Mouse (Mus musculus) ovary, adult 10 weeks (tissue): ENCODE results near the gene Zfp366. TPM values are rescaled to one million over a fixed set of nuclear protein-coding genes. Genes with fewer than 3 reads are reported as not detected.

ENCODE experiments used
- polyA plus RNA-seq: library from polyadenylated mRNA; stranded (reverse); fragments of 350-450 nt; fragmentation: Illumina TruSeq; extraction: RNeasy Lipid Tissue Mini Kit (QIAGEN cat#74804); gene quantifications from one replicate; pipeline ENCODE4 v1.2.3, GENCODE M21; 2014

Zfp366 gene
- polyA plus RNA-seq, result 4.5 TPM

DNA sequence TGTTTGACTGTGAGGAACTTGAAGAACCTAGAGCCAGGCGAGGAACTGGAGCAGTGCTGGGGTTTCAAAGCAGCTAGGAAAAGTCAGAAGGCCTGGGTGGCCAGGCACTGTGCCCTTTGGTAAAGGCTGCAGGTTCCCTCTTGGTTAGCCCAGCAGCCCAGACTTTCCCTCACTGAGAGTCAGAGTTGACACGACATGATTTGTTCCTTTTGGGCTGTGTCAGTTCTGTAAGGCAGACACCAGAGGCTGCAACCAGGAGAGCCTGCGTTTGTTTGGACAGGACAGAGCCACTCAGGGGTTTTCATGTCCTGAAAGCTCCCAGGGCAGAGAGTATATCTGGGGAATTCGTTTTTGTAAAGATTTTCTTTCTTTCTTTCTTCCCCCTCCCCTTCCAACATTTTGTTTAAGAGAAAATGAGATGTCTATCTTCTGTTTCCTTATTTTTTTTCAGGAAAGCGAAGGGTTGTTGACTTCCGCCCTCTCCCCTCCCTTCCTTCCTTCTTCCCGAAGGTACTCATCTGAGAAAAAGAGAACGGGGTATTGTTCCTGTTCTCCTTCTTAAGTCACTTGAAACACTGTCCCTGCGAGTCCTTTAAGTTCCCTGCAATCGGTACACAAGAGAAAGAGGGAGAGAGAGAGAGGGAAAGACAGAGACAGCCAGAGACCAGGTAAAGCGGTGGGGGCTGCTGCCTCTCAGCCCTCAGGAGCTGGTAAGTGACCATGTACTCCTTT lies at the start of gene Zfp366:
Gene Zfp366, plus strand, starts transcription at position 669 of the 732 bp plus-strand sequence.

Other genes with a start within 250 kb of the Zfp366 start
- gene 1700024P04Rik, start 200.3 kb upstream of the Zfp366 start, polyA plus RNA-seq, result not detected
- gene Ptcd2, start 159.9 kb downstream of the Zfp366 start, polyA plus RNA-seq, result 58.3 TPM
- gene Mrps27, start 160.0 kb downstream of the Zfp366 start, polyA plus RNA-seq, result 107 TPM